Mouse (Mus musculus) megakaryocyte progenitor cell, adult 5-6 weeks (primary cell): ENCODE data around the gene Nol9. TPM values are rescaled to one million over a fixed set of nuclear protein-coding genes. Genes with fewer than 3 reads are reported as not detected.

Source experiments
- ATAC-seq: replicated peaks from 2 replicates; pipeline ENCODE4 v1.8.0; 2016; ENCODE audit warnings: mild to moderate bottlenecking, moderate TSS enrichment, inconsistent platforms; ENCODE audit not compliant: poor library complexity
- total RNA-seq, 2 experiments: library from RNA; stranded (forward) in 1 of 2; stranded (reverse) in 1 of 2; fragments of 157-497, 149-512 nt in 1 of 2; fragments of 200-1000 nt in 1 of 2; gene quantifications; 2 replicates each; pipeline versions ENCODE4 v1.2.3 to v1.2.4; 2015 to 2017

The Nol9 gene
- total RNA-seq, 2 experiments from 2014 or later: 28.4 to 35.1 TPM

DNA sequence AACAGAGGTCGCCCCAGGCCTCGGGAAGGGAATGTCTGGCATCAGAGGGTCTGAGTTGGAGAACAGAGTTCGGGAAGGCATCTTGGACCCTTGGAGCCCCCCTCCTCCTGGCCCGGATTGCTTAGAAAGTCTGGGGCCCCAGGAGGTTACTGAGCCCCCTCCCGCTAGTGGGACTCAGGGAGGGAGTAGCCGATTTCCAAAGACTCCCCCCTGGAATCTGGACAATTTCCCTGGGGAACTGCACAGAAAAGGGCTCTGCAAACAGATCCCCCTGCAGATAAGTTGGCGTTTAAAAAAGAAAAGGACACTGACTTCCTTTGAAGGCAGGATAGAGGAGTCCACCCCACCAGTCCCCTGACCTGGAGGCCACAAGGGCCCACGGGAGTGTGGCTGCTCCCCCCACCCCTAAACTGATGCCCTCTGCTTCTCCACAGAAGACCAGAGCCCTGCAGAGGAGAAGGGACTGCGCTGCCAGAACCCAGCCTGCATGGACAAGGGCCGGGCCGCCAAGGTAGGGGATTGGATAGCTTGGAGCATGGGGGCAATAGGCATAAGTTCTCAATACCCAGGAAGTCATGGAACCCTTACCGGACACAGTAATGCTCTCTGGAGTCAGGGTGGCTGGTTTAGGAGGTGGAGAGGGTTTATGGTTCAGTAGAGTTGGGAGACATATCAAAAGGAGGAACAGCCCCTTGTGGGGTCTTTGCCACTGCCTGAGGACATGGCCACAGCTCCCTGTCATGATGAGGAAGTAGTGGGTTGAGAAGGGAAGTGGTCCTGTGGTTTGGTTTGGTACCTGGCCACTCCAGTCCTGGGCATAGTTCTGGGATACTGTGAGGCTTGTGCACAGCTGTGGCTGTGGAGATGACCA is 48.3 kb downstream of the Nol9 start:
- ATAC-seq: peak; percentile 75

DNA sequence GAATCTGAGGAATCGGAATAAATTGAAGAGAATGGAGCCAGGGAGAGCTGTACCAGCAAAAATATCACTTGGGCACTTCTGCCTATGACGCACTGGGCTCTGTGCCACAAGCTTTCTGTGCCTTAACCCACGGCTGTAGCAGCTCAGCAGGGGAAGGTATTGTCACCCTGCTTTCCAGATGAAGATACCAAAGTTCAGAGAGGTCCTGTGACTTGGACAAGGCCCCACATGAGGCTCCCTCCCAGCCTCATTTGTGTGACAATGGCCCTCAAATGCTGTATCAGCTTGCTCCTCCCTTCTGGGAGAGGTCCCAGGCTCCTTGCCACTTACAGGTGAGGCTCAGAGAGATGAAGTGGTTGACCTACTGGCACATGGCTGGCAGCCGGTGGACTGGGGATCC is 49.0 kb downstream of the Nol9 start:
- peak; percentile 13; the same call in 1 of the 2 replicates for ATAC-seq

DNA sequence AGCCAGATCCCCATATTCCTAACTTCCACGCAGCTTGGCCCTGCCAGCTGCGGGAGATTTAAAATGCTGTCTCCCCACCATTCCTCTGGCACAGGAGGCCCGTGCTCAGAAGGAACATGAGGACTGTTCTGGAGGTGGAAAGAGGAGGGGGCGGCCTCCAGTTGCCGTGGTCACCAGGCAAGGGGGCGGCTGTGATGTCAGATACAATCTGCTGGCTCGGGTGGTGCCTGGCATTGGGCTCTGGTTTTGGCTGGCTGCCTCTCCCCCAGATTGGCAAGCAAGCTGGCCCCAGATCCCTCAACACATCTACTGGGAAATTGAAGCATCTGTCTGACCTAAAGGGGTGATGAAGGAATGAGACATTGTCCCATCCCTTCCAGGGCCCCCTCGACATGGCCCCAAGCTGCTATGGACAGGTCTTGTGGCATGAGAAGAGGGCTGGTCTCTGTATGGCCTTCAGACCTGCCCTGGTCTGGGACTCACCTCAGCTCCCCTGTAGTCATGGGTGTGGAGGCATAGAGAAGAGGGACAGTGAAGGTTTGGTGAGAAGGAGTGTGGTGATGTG is 49.5 kb downstream of the Nol9 start:
- no peak for ATAC-seq

DNA sequence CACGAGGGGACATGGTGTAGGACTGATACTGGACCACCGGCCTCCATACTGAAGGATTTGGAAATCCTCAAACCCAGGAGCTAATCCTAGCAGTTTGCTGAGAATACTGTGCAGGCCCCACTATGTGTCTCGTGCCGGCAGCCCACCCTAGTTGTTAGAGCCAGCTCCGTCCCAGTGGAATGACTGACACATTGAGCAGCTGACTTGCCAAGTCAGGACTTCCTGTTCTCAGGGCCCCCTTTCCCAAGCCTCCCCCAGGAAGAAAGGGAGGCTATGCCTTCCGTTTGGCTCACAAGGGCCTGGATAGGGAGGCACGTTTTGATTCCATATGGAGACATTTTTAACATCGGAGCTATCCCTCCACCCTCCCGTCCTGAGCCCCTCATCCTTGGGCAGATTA is 51.1 kb downstream of the Nol9 start:
- no peak for ATAC-seq

DNA sequence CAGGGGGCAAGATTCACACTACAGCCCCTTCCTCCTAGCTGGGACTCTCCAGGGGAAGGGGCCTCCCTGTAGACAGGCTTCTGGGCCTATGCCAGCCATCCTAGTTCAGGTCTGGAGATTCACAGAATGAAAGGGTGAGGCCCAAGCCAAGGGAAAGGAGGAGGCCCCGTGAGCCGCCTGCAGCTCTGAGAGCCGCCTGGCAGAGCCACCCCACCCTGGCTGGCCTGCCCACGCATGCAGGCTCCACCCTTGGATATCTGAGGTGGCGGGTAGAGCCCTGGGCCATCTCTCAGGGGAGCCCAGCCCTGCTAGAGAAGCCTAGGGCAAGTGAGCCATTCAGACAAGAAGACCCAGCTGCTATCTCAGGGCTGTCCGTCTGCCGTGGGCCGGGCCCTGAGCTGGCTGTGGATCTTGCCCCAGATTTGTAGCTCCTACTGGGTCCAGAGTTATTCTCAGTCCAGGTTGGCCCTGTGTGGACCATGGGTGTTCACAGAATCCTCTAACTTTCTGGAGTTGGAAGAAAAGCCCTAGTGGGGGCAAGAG is 53.7 kb downstream of the Nol9 start:
- ATAC-seq: peak; percentile 66

DNA sequence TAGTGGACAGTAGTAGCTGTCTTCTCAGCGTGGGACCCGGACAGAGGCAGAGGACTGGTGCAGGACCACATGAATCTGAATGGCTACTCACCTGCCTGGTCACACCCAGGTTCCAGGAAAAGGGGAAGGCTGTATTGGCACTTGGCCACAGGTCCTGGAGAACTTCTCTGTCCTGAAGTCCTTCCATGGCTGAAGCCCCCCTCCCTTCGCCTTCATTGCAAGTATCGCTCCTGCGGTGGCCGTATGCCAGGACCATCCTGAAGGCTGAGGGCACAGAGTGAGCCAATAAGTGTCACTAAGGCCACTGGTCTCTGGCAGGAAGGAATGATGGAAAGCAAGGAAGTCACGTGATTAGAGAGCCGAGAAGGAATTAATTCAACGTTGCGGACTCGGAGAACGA is 55.1 kb downstream of the Nol9 start:
- no peak for ATAC-seq

DNA sequence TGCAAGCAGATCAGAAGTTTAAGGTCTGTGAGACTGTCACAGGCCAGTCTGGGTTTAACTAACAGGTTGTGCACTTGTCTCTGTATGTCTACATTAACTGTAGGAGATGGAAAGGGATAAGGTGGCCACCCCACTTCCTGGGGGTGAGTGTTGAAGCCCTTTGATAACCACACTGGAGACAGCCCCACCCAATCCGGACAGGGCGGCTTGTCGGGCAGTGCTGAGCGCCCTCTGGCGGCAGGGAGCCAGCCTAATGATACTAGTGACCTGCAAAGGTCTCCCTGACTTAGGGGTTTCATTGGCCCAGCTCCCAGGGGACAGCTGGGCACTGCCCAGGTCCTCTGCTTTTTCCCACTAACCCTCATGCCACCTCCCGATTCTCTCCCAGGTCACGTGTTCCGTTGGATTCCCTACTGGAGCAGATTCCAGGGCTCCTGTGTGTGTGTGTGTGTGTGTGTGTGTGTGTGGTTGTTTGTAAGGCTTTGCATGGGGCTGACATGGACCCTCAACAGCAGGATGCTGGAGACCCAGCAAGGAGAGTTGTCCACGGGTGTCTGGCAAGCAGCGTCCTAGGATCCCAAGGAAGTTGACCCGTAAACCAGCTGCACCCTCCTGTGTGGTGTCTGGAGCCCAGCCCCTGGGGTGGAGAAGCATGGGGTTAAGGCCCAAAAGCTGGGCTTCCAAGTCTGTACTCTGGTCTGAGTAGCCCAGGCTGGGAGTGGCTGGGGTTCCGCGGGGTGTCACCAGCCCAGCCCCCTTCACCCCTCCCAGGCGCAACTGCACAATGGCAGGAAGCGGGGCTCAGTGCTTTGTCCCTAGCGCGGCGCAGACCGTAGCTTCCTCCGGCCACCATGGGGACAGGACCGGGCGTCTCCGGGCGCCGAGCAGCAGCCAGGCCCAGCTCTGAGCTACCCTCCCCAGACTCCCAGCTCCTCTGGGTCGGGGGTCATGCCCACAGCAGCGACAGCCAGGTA is 57.1 kb downstream of the Nol9 start:
- ATAC-seq: peak; percentile 79

DNA sequence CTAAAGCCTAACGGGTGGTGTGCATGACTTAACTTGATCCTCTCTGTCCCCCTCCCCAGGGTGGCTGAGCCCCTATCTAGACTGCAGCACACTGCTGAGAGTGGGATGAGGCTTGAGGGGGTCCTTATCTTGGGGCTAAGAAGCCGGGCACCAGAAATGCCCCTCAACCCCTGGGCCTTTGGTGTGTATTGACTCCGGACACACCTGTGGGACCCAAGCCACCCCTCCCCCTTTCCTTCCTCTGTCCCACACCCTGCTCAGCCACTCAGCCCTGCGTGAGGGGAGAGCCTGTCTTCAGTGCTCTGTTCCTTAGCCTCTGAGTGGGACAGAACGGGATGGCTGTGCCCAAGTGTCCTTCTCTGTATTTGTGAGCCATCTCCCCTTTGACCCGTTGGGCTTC is 57.8 kb downstream of the Nol9 start:
- no peak for ATAC-seq

DNA sequence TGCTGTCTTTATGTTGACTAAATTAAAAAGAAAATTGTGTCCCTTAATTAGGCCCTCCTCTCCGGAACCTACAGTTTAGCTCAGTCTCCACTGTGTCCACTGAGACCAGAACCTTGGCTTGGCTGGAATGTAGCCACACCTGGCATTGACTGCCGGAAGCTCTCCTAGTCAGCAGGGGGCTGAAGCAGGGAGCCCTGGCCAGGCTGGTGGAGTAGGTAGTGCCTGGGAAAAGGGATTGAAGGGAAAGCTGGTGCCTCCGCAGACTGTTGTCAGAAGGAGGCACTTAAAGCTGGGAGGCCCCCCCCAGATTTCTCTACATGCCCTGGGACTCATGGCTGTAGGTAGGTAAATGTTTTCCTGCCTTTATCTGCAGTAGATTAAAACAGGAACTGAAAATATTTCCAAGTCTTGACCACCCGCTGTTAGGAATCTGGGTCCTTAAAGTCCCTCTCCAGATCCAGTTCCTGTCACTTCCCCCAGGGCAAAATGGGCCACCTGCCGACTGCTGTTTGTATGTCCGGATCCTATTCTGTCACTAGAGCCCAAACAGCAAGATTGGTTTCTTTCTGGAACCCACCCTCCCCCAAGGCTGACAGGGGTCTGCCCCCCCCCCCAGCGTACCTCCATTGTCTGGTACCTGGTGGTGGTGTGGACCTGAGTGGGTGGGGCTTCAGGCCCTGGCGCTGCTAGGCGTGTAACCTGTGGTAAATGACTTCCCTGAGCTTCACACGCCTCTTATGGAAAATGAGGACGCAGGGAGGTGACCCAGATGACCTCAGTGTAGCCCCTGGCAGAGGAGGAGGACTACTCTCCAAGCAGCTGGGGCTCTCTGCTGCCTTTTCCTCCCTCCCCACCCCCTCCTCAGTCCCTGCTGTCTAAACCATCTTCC is 59.0 kb downstream of the Nol9 start:
- ATAC-seq: no peak

DNA sequence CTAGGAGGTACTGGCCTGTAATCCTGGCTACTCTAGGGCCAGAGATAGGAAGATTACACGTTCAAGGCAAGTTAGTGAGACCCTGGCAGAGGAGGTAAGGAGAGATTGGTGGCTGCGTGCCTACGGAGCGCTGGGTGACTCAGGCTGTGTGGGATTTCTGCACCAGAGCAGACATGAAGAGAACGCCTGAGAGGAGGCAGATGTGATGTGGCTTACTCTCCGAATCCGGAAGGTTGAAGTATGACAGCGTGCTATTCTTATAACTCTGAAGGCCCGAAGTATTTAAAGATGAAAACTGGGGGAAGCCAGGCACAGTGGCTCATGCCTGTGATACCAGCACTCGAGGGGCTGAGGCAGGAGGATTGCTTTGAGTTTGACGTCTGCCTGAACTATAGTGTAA is 61.4 kb downstream of the Nol9 start:
- no peak for ATAC-seq

DNA sequence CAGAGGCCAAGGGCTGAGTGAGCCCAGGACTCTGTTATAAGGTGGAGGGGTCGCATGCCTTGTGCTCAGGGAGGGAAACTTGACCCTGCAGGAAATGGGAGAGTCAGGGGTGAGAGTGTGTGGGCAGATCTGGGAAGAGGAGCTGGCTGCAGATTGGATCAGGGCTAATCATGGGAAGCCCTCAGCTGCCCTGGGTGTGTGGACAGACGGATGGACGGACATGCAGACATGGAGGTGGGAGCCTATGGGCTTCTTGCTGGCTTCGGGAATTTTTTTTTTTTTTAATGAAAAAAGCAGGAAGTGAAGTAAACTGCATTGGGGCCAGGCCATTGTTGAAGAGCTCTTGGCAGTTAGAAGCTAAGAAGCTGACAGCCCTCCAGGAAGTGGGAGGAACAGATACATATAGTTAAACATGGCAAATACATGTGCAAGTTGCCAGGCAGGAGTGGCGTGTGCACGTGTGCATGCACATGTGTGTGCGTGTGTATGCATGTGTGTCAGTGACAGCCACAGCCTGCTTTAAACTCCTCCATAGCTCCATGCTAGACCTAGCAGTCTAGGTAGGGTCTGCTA is 62.0 kb downstream of the Nol9 start:
- no peak; the same call in 1 of the 2 replicates for ATAC-seq

DNA sequence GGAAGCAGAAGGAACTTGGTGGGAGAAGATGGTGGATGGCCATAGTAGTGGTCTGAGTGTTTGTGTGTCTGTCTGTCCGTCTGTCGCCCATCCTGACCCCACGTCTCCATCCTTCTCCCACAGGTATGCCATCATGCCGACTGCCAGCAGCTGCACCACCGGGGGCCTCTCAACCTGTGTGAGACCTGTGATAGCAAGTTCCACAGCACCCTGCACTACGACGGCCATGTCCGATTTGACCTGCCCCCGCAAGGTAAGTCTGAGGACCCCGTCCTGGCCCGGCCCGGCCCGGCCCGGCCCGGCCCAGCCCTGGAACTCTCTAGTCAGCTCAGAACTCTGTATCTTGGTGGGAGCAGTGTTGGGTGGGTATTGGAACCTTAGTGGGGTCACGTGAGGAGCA is 62.8 kb downstream of the Nol9 start:
- ATAC-seq: no peak

DNA sequence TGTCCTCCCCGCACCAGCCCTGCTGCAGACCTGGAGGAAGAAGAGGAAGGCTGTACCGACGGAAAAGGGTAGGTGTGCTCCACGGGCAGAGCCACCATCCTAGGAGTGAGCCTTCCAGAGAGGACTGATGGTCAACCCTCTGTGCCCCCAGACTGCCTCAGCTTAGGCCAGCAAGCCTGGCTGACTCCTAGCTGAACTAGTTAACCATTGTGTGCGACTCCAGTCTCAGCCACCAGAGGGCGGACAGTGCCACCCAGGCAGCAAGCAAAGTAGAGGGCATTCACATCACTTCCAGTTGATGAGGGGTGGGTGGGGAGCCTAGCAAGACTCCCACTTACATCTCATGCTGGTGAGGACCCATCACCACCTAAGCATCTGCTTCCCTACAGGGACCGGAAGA is 63.9 kb downstream of the Nol9 start:
- peak; percentile 86 for ATAC-seq

DNA sequence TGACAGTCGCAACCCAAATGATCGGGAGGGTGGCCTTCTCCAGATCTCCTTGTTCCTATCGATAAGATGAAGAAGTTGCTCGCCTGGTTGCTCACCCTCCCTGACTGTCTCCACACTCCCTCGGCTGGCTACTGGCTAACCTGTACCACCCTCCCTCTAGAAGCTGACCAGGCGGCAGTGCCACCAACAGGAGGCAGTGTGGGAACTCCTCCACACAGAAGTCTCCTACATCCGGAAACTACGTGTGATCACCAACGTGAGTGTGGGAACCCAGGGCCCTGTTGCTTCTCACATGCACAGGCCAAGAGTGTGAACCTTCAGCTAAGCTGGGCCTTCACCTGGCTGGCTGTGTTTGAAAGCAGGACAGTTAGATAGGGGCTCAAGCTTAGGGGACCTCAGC is 67.6 kb downstream of the Nol9 start:
- ATAC-seq: no peak

DNA sequence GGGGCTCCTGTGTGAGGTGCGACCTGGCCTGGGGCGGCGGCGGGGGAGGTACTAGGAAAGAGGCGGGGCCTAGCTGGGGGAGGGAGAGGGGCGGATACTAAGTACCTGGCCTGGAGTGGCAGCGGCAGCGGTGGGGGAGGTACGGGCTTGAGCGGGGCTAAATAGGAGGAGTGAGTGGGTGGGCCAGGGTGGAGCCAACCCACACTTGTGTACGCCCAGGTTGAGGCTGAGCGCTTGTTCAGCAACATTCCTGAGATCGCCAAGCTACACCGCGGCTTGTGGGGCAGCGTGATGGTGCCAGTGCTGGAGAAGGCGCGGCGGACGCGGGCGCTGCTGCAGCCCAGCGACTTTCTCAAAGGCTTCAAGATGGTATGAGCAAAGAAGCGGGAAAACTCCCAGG is 68.4 kb downstream of the Nol9 start:
- ATAC-seq: 0 out of 2 replicates have a peak, but pooled peaks have one; percentile 7

DNA sequence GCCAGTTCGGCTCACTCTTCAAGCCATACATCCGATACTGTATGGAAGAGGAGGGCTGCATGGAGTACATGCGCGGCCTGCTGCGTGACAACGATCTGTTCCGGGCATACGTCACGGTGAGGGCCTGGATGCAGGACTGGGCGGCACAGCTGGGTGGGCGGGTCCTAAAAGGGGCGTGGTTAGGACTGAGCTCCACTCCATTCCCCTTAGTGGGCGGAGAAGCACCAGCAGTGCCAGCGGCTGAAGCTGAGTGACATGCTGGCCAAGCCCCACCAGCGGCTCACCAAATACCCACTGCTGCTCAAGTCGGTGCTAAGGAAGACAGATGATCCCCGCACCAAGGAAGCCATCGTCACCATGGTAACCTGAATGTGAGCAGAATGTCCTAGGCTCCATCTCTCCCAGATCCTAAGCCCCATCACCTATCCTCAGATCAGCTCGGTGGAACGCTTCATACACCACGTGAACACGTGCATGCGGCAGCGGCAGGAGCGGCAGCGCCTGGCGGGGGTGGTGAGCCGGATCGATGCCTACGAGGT is 68.9 kb downstream of the Nol9 start:
- peak; percentile 42 for ATAC-seq

DNA sequence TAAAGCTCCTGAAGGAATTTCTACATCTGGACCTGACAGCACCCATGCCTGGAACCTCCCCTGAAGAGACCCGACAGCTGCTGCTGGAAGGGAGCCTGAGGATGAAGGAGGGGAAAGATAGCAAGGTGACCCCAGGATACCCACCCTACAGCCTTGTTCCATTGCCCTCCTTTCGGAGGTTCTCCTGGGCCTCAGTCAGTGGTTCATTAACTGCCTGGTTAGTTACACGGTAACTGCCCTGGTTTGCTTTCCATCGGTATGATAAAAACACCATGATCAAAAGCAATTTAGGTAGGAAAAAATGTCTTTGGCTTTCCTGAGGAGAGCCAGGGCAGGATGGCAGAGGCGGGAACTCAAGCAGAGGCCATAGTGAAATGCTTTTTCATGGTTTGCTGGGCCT is 69.6 kb downstream of the Nol9 start:
- ATAC-seq: no peak

DNA sequence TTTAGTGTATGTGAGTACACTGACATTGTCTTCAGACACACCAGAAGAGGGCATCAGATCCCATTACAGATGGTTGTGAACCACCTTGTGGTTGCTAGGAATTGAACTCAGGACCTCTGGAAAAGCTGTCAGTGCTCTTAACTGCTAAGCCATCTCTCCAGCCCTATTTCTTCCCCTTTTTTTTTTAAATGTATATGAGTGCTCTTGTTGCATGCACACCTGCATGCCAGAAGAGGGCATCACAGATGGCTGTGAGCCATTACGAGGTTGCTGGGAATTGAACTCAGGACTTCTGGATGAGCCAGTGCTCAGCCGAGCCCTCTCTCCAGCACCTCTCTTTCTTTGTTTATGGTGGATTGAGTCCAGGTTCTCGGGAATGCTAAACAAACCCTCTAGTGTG is 70.4 kb downstream of the Nol9 start:
- no peak for ATAC-seq

DNA sequence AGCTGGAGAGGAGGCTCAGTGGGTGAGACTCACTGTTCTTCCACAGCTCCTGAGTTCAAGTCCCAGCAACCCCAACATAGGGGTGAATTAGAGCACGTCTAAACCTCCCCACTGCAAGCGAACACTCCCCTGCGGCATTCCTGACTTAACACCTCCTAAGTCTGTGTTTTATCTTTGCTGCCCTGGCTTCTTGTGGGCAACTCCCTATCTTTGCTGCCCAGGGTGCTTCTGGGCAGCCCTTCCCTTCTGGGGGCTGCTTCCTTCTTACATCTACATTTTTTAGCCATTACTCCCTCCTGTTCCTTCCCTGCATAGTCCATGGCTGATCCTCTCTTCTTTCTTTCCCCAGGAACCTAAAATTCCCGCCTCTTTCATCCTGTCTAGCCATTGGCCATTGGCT is 71.6 kb downstream of the Nol9 start:
- peak; percentile 79 for ATAC-seq
